ENCODE assay signal across 21 mouse cellular contexts in the genomic region with DNA sequence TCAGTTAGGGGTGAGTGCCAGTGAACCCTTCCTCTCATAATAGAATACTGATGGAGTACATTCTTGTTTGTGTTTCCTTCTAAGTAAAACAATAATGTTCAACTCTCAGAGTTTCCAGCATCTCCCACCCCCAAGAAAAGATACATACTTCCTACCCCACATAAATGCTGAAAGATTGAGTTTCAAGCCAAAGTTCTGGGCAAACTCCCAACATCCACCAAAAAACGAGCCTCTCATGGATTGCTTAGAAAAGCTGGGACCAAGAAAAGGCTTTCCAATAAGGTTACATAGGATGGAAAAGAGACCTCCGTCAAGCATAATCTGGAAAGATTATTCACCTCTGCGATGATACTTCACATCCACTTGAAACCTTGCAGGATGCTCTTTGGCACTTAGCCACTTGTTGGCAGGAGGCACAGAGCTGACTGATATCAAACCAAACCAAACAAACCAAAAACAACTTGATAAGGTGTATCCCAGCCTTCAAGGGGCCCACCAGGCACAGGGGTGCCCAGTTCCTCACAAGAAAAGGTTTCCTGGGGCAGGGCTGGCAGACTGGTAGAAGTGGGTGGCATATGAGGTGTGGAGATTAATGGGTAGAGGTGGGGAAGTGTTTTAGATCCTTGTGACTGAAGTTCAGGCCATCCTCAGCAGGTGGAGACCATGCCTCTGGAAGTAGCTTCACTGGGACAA. TPM values are rescaled to one million over a fixed set of nuclear protein-coding genes. Genes with fewer than 3 reads are reported as not detected.
DNase-seq lines count a peak whose midpoint lies in the region; ATAC-seq and TF ChIP-seq lines count a peak whose summit lies in the region.
"Had no signal": no experiment of that assay in that cellular context is flagged by ENCODE, and none has a peak within 500 bp of the region (broad histone marks: within the 10 kb centered on the region; RNA-seq: fewer than 3 reads in every experiment).

No protein-coding gene starts in this region.

- no peaks in the 10 kb centered on the region for H3K79me2 ChIP-seq in MEL (ENCODE audit: control insufficient read depth, insufficient read depth, low read length, poor library complexity)

- WGBS in bone marrow, adult 2 months, result 63% methylated on average over 3 of the region's 3 CpGs
- 51% methylated on average over 3 of the region's 3 CpGs for WGBS in limb, embryonic 15.5 days
- 44% methylated on average over 3 of the region's 3 CpGs for WGBS in liver, embryonic 15.5 days (ENCODE audit: insufficient replicate concordance)
- WGBS in kidney, embryonic 16.5 days, result 79% methylated on average over 3 of the region's 3 CpGs

- peak overlapping the region; percentile 92 for H3K27ac ChIP-seq in MEL (ENCODE audit: control insufficient read depth, low read depth, low read length)
- H3K27ac ChIP-seq in bone marrow, adult 2 months (ENCODE audit: control insufficient read depth, insufficient read depth, low read depth, low read length, poor library complexity), result peak overlapping the region; percentile 14; the same call in 1 of the 2 replicates
- H3K27ac ChIP-seq in limb, embryonic 15.5 days, result peak overlapping the region; percentile 57
- peak overlapping the region; percentile 41 for H3K27ac ChIP-seq in liver, embryonic 15.5 days (replicated peaks)
- no peak overlapping the region for H3K27ac ChIP-seq in kidney, embryonic 16.5 days (ENCODE audit: low read length)
- H3K27ac ChIP-seq: embryonic facial prominence, embryonic 12.5 days; gastrocnemius, adult 2 months; heart, embryonic 13.5 days; hindbrain, embryonic 13.5 days; neural tube, embryonic 13.5 days had no signal

- no peak for TF ChIP-seq CTCF in MEL (IDR thresholded peaks at IDR 0.05 in 2 of 3, conservative IDR thresholded peaks at IDR 0.05 in 1 of 3; ENCODE audit: control insufficient read depth in 1 of 3, insufficient read depth in 1 of 3, low read depth in 2 of 3, low read length in 3 of 3, poor library complexity in 1 of 3, severe bottlenecking in 1 of 3)
- no peak for TF ChIP-seq CTCF in bone marrow, adult 2 months (IDR thresholded peaks at IDR 0.05; ENCODE audit: control insufficient read depth, insufficient read depth, low read length)

- peaks cover 0 to 30% of the 10 kb centered on the region in 2 experiments; a peak in 2 of 4 replicates for H3K36me3 ChIP-seq in MEL (ENCODE audit: control insufficient read depth in 1 of 2, insufficient read depth in 2 of 2, low read length in 2 of 2)
- no peaks in the 10 kb centered on the region for H3K36me3 ChIP-seq in limb, embryonic 15.5 days
- no peaks in the 10 kb centered on the region for H3K36me3 ChIP-seq in liver, embryonic 15.5 days (replicated peaks)
- H3K36me3 ChIP-seq in kidney, embryonic 16.5 days (ENCODE audit: insufficient read depth, low read length), result no peaks in the 10 kb centered on the region
- H3K36me3 ChIP-seq: embryonic facial prominence, embryonic 12.5 days; heart, embryonic 13.5 days; hindbrain, embryonic 13.5 days; neural tube, embryonic 13.5 days had no signal

- TF ChIP-seq RAD21 in MEL (IDR thresholded peaks at IDR 0.05; ENCODE audit: low read depth, low read length), result no peak

- TF ChIP-seq EP300 in MEL (IDR thresholded peaks at IDR 0.05; ENCODE audit: low read depth in 1 of 2, low read length in 2 of 2), result peak; percentile 69 to 87; a peak in 3 of 4 replicates

- no peak for ATAC-seq in limb, embryonic 15.5 days (ENCODE audit: insufficient number of reproducible peaks, low FRiP score, low TSS enrichment, low read depth)
- ATAC-seq in liver, embryonic 15.5 days (ENCODE audit: insufficient read depth), result peak; percentile 80
- no peak for ATAC-seq in kidney, embryonic 16.5 days (ENCODE audit: low FRiP score, low TSS enrichment)
- ATAC-seq: activated CD4-positive, CD25-positive, alpha-beta regulatory T cell, adult 4 months; inflammation-experienced regulatory T-cells, adult 6 months; lung, postnatal 0 days had no signal

- peaks cover 6 to 46% of the 10 kb centered on the region in 2 experiments; a peak in 3 of 4 replicates for H3K4me1 ChIP-seq in MEL (ENCODE audit: control insufficient read depth in 1 of 2, insufficient read depth in 2 of 2, low read length in 2 of 2)
- H3K4me1 ChIP-seq in bone marrow, adult 2 months (ENCODE audit: control insufficient read depth, insufficient read depth, low read length), result peaks cover 2% of the 10 kb centered on the region; the same call in 1 of the 2 replicates
- H3K4me1 ChIP-seq in limb, embryonic 15.5 days, result peaks cover 7% of the 10 kb centered on the region
- peaks cover 33% of the 10 kb centered on the region for H3K4me1 ChIP-seq in liver, embryonic 15.5 days (replicated peaks)
- H3K4me1 ChIP-seq in kidney, embryonic 16.5 days (ENCODE audit: insufficient read depth, low read length), result no peaks in the 10 kb centered on the region
- H3K4me1 ChIP-seq: embryonic facial prominence, embryonic 12.5 days; hindbrain, embryonic 13.5 days; neural tube, embryonic 13.5 days had no signal

- no peak overlapping the region for H3K4me2 ChIP-seq in limb, embryonic 15.5 days
- H3K4me2 ChIP-seq in liver, embryonic 15.5 days, result peak overlapping the region; percentile 50
- no peak overlapping the region for H3K4me2 ChIP-seq in kidney, embryonic 16.5 days (replicated peaks; ENCODE audit: low read depth, low read length)
- H3K4me2 ChIP-seq: embryonic facial prominence, embryonic 12.5 days; heart, embryonic 13.5 days; hindbrain, embryonic 13.5 days; neural tube, embryonic 13.5 days had no signal

- H3K4me3 ChIP-seq in MEL (ENCODE audit: control insufficient read depth in 1 of 2, insufficient read depth in 1 of 2, low read depth in 2 of 2, low read length in 2 of 2), result peak overlapping the region; percentile 47 to 68
- no peak overlapping the region for H3K4me3 ChIP-seq in bone marrow, adult 2 months (replicated peaks; ENCODE audit: control insufficient read depth, low read depth, low read length)
- H3K4me3 ChIP-seq in limb, embryonic 15.5 days, result no peak overlapping the region
- H3K4me3 ChIP-seq in liver, embryonic 15.5 days (replicated peaks), result peak overlapping the region; percentile 1; the same call in 1 of the 2 replicates
- no peak overlapping the region for H3K4me3 ChIP-seq in kidney, embryonic 16.5 days (ENCODE audit: low read length)
- H3K4me3 ChIP-seq: embryonic facial prominence, embryonic 12.5 days; gastrocnemius, adult 2 months; heart, embryonic 13.5 days; hindbrain, embryonic 13.5 days; neural tube, embryonic 13.5 days had no signal

- intact Hi-C loops in left cerebral cortex, postnatal 36 days (cut with DNase I), result no loop called here

- no peak for TF ChIP-seq POLR2A in MEL (IDR thresholded peaks at IDR 0.05; ENCODE audit: control insufficient read depth in 1 of 2, insufficient read depth in 1 of 2, low read depth in 1 of 2, low read length in 2 of 2, poor library complexity in 1 of 2)
- no peak for TF ChIP-seq POLR2A in bone marrow, adult 2 months (IDR thresholded peaks at IDR 0.05; ENCODE audit: borderline replicate concordance, control insufficient read depth, low read depth, low read length)

- peak; percentile 74 for DNase-seq in MEL (ENCODE audit: low read depth, low spot score)
- no peak for DNase-seq in left cerebral cortex, postnatal 36 days (ENCODE audit: low spot score in 2 of 2)
- no peak for DNase-seq in right cerebral cortex, postnatal 10 days (ENCODE audit: low spot score in 2 of 2)
- DNase-seq: adrenal gland, postnatal 14 days; cerebellum, adult 2 months; gastrocnemius, adult 2 months; kidney, adult 2 months; kidney, postnatal 25 days; midbrain, embryonic 14.5 days; right cerebral cortex, postnatal 14 days had no signal

- H3K27me3 ChIP-seq in MEL (ENCODE audit: control insufficient read depth in 1 of 2, insufficient read depth in 2 of 2, low read length in 2 of 2), result no peaks in the 10 kb centered on the region
- no peaks in the 10 kb centered on the region for H3K27me3 ChIP-seq in limb, embryonic 15.5 days
- H3K27me3 ChIP-seq in liver, embryonic 15.5 days, result no peaks in the 10 kb centered on the region
- no peaks in the 10 kb centered on the region for H3K27me3 ChIP-seq in kidney, embryonic 16.5 days (ENCODE audit: insufficient read depth, low read length)
- H3K27me3 ChIP-seq: embryonic facial prominence, embryonic 12.5 days; heart, embryonic 13.5 days; hindbrain, embryonic 13.5 days; neural tube, embryonic 13.5 days had no signal

- H3K9ac ChIP-seq in MEL (ENCODE audit: control insufficient read depth, low read depth, low read length, poor library complexity, severe bottlenecking), result peak overlapping the region; percentile 54
- H3K9ac ChIP-seq in limb, embryonic 15.5 days, result no peak overlapping the region
- no peak overlapping the region for H3K9ac ChIP-seq in liver, embryonic 15.5 days
- H3K9ac ChIP-seq in kidney, embryonic 16.5 days (replicated peaks; ENCODE audit: low read length), result no peak overlapping the region
- H3K9ac ChIP-seq: embryonic facial prominence, embryonic 12.5 days; heart, embryonic 13.5 days; hindbrain, embryonic 13.5 days; neural tube, embryonic 13.5 days had no signal

- H3K9me3 ChIP-seq in MEL (replicated peaks; ENCODE audit: insufficient read depth, low read length), result no peaks in the 10 kb centered on the region
- no peaks in the 10 kb centered on the region; the same call in 1 of the 2 replicates for H3K9me3 ChIP-seq in limb, embryonic 15.5 days
- no peaks in the 10 kb centered on the region for H3K9me3 ChIP-seq in liver, embryonic 15.5 days (replicated peaks)
- no peaks in the 10 kb centered on the region for H3K9me3 ChIP-seq in kidney, embryonic 16.5 days (ENCODE audit: low read length)
- H3K9me3 ChIP-seq: embryonic facial prominence, embryonic 12.5 days; heart, embryonic 13.5 days; hindbrain, embryonic 13.5 days; neural tube, embryonic 13.5 days had no signal

TF ChIP-seq in MEL, 35 proteins besides CTCF, POLR2A, EP300 and RAD21 (continues in another document):
- TF ChIP-seq TCF12 (IDR thresholded peaks at IDR 0.05; ENCODE audit: low read depth, low read length) (peak; percentile 80), GATA1 (IDR thresholded peaks at IDR 0.05; ENCODE audit: low read depth, low read length) (peak; percentile 69), ETS1 (IDR thresholded peaks at IDR 0.05; ENCODE audit: low read depth, low read length) (0 out of 2 replicates have a peak, but pooled peaks have one; percentile 41), TBP (IDR thresholded peaks at IDR 0.05; ENCODE audit: low read depth, low read length) (no peak), RCOR1 (IDR thresholded peaks at IDR 0.05; ENCODE audit: low read depth, low read length) (peak; percentile 80; the same call in 1 of the 2 replicates), ZKSCAN1 (IDR thresholded peaks at IDR 0.05; ENCODE audit: low read depth, low read length) (no peak)

RNA-seq across cellular contexts. Expression of gene Papss2, which starts 26.5 kb away (rescaled TPM):
- total RNA-seq in MEL (2012; rRNA removed), result 1.5 and 1.7 TPM in 2 replicates
- 1 to 10 TPM in 1 of 2 experiments, not detected in 1; 2.6 TPM for polyA plus RNA-seq in MEL (2012; ENCODE audit: insufficient read depth in 1 of 2, insufficient read length in 2 of 2, low read depth in 1 of 2, low replicate concordance in 2 of 2, missing spikeins in 1 of 2)
- polyA plus RNA-seq in bone marrow, adult 2 months (2011; ENCODE audit: insufficient read depth, insufficient read length, low replicate concordance, missing spikeins), result 1.4 and 4.3 TPM in 2 replicates
- 34.1 and 34.8 TPM in 2 replicates for polyA plus RNA-seq in limb, embryonic 15.5 days (2015; fragmentation: Nextera tagmentation; extraction: Ambion mirVana)
- 5.9 and 6.6 TPM in 2 replicates for polyA plus RNA-seq in liver, embryonic 15.5 days (2015; fragmentation: Nextera tagmentation; extraction: Ambion mirVana)
- total RNA-seq in left cerebral cortex, postnatal 36 days (2021), result 1 to 10 TPM; 7.7 to 8.0 TPM
- 17.0 and 20.8 TPM in 2 replicates for polyA plus RNA-seq in kidney, embryonic 16.5 days (2015; fragmentation: Nextera tagmentation; extraction: Ambion mirVana)

Comparison
In these comparisons a context has a peak if more than half of its experiments do, and no peak if none do; other contexts are left out.
1. H3K4me3 ChIP-seq: peak in MEL (2 of 2) and liver, embryonic 15.5 days (single experiment); none in bone marrow, adult 2 months (single experiment), limb, embryonic 15.5 days (single experiment) and kidney, embryonic 16.5 days (single experiment).